Mouse (Mus musculus) lung, adult 2 months (tissue): ENCODE measurements around the gene Gsk3b.

Experiments
- CTCF ChIP-seq: fragments of 200-500 bp; IDR thresholded peaks from 2 replicates; pipeline ENCODE4 v1.5.1; 2011; ENCODE audit warnings: mild to moderate bottlenecking, low read length, control low read depth; ENCODE audit not compliant: insufficient read depth
- POLR2A ChIP-seq: fragments of 200-500 bp; IDR thresholded peaks from 2 replicates; pipeline ENCODE4 v1.6.1; 2011; ENCODE audit warnings: low read depth, mild to moderate bottlenecking, control low read depth, low read length, borderline replicate concordance; ENCODE audit errors: extremely low read depth

DNA sequence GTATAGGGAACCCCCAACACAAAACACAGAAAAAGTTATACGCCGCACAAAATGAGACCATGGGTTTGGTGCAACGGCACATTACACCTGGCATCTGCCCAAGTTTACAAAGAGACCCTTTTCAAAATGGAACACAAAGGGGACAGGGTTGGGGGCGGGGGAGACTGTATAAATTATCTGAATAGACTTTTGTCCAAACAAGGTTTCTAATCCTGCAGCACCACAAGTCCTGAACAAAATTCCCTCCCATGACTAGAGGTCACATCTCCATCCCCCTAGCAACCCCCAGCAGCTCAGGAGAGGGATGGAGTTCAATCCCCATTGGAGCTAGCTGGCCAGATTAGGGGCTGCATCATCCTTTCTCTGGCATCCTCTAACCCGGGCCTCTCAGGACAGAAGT, 183.7 kb downstream of the Gsk3b start:
- no peak for TF ChIP-seq CTCF
- TF ChIP-seq POLR2A: no peak
